Mouse (Mus musculus): ENCODE measurements around the gene Il16. TPM values are rescaled to one million over a fixed set of nuclear protein-coding genes. Genes with fewer than 3 reads are reported as not detected.

Gene Il16
- polyA plus RNA-seq, 1 experiment from 2014 or later: 0.93 TPM

DNA sequence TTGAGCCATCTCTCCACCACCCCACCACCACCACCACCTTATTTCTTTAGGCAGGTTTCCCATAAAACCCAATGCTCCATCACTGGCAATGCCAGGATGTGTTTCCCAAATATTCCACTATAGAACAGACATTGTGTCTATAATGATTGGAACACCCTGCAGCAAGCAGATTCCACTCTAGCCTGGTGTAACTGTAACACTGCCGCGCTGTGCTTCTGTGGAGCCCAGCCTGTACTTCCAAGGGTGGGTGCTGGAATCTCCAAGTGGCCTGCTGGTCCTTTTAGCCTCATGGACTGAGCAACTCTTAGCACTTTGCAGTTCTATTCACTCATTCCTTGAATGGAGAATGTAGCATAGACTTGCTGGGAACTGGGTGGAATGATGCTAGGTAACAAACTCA, 138.7 kb downstream of the Il16 start:
- Histone ChIP-seq H3K27ac (no peak overlapping the region), H3K4me3 (no peak overlapping the region), H3K4me2 (no peak overlapping the region), H3K4me1 (no peaks in the 10 kb centered on the region), H3K9ac (no peak overlapping the region), H3K36me3 (replicated peaks) (no peaks in the 10 kb centered on the region), H3K9me3 (no peaks in the 10 kb centered on the region), H3K27me3 (replicated peaks) (no peaks in the 10 kb centered on the region)
- 96% methylated on average over 2 of the region's 2 CpGs for WGBS
- ATAC-seq (replicated peaks): no peak

DNA sequence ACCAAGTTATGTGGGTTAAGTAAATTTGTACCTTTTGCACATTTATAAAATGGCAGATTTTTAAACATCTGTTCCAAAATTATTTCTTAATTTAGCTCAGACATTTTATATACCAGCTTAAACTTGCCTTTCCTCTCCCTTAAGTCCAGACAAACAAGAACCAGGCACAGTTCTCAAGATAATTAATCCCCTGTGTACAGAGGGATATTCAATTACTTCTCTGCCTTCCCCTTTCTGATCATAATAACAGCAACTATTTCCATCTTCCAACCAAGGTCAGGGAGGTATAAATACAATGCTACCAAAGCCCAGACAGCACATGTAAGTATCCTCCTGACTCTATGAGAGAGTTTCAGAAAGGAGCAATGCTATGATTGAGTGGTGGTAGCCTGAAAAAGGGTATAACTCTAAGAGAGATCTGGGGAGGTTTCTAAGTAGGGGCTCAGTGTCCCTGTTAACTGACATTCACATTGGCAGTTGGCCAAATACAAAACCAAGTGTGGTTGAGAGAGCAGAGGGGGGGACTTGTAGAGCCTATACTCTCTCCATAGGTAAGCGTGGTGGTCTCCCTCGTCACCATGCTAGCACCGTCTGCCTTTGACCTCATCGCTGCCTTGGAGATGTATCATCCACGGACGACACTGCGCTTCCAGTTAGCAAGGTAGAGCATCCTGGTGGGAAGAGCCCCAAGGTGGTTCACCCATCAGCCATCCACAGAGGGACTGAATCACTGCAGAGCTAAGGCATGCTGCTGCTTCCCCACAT, 141.2 kb downstream of the Il16 start:
- H3K4me2 ChIP-seq: no peak overlapping the region
- WGBS: 88% methylated on average over 7 of the region's 7 CpGs
- H3K4me1 ChIP-seq: no peaks in the 10 kb centered on the region
- no peak for ATAC-seq (replicated peaks)
- H3K9ac ChIP-seq: no peak overlapping the region
- H3K4me3 ChIP-seq: no peak overlapping the region
- no peaks in the 10 kb centered on the region for H3K36me3 ChIP-seq (replicated peaks)
- H3K27ac ChIP-seq: no peak overlapping the region
- no peaks in the 10 kb centered on the region for H3K9me3 ChIP-seq
- H3K27me3 ChIP-seq (replicated peaks): no peaks in the 10 kb centered on the region

DNA sequence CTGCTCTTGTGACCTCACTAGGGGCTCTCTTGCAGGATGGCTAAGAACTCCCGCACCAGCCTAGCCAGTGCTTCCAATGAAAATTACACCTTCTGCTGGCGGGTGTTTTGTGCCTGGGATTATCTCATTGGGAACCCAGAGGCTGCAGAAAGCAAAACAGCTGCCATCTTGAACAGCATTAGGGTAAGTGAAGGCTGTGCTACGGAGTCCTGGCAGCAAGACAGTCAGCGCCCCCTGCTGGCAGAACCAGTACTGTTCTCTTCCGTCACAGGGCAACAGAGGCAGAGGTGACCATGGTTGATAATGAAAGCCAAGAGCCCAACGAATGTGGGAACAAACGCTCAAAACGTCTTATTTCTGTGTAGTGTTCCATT, 145.6 kb downstream of the Il16 start:
- no peak for ATAC-seq (replicated peaks)
- WGBS: 59% methylated on average over 8 of the region's 8 CpGs
- Histone ChIP-seq H3K27me3 (replicated peaks) (no peaks in the 10 kb centered on the region), H3K4me1 (no peaks in the 10 kb centered on the region), H3K27ac (no peak overlapping the region), H3K36me3 (replicated peaks) (no peaks in the 10 kb centered on the region), H3K4me2 (no peak overlapping the region), H3K4me3 (no peak overlapping the region), H3K9ac (no peak overlapping the region), H3K9me3 (no peaks in the 10 kb centered on the region)

DNA sequence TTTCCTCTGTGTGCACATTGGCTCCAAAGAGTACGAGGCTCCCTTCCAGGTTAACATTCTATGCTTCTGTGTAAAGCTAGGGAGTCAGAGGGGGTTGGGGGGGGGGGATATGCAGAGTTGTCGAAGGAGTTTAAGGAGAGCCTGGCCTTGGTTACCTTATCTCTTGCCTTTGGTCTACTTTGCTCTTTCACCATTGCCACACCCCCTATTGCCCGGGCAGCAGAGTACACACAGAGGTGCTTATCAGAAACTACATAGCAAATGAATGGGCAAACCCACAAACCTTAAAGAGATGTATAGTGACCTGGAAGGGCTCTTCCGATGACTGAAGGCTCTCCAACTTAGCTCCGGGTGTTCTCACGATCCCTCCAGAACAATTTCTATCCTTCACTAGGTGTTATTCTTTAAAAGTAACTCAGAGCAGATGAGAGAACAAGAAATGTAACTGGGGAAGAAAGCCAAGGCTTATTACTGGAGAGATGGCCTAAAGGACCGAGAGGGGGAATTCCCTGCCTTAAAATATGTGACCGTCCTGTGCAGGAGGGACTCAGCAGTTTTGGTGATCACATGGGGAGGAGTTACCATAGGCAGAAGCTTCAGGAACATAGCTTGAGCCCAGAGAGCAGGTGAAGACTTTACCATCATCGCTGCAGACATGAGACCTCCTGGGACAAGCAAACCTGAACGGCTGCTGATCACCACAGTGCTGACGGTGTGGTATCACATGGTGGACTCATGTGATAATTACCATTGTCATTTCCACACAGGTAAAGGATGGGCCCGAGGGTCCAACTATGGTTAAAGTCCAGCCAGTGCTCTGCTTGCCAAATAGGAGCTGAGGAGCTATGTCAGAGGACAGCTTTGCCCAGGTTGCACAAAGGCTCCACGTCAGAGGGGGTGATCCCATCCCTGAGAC, 146.3 kb downstream of the Il16 start:
- Histone ChIP-seq H3K27ac (no peak overlapping the region), H3K27me3 (replicated peaks) (no peaks in the 10 kb centered on the region), H3K9ac (no peak overlapping the region), H3K4me1 (no peaks in the 10 kb centered on the region), H3K9me3 (no peaks in the 10 kb centered on the region), H3K4me2 (no peak overlapping the region), H3K4me3 (no peak overlapping the region), H3K36me3 (replicated peaks) (no peaks in the 10 kb centered on the region)
- WGBS: 91% methylated on average over 13 of the region's 13 CpGs
- no peak for ATAC-seq (replicated peaks)

DNA sequence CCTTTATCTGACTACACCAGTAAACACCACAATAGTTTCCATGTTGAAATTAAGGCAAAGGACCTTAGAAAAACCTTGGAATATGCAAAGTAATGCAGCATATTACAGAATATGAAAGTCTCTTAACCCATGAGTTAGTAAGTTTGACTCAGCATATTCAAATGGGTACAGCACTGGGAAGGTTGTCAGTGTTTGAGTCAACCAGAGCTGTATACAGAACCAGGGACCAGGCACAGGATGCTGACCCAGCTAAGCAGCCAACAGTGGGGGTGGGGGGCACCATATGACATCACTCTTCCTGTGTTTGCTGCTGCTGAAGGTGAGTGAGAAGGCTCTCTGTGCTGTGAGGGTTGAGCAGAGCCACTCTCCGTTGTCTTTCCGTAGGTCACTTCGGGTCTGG, 148.5 kb downstream of the Il16 start:
- Histone ChIP-seq H3K4me2 (no peak overlapping the region), H3K9ac (no peak overlapping the region), H3K27ac (no peak overlapping the region), H3K4me1 (no peaks in the 10 kb centered on the region), H3K27me3 (replicated peaks) (no peaks in the 10 kb centered on the region), H3K36me3 (replicated peaks) (no peaks in the 10 kb centered on the region), H3K9me3 (no peaks in the 10 kb centered on the region), H3K4me3 (no peak overlapping the region)
- 90% methylated on average over 3 of the region's 3 CpGs for WGBS
- ATAC-seq (replicated peaks): no peak

DNA sequence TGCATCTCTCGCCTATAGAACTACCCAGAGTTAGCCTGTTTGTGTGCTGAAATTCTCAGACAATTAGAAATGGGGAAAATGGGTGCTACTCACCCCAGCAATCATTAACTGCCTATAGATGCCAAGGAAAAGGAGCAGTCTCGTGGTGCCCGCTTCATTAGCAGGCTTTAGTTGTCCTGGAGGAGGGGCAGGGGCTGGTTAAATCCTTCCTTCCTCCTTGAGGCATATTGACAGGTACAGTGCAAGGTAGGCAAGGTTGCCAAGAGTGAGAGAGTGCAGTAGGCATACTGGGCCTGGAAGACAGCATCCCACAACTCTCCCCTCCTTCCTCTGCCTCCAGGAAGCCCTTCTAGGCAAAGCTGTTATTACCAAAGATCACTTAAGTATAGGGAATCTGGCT, 151.5 kb downstream of the Il16 start:
- ATAC-seq (replicated peaks): no peak
- Histone ChIP-seq H3K4me2 (no peak overlapping the region), H3K27me3 (replicated peaks) (no peaks in the 10 kb centered on the region), H3K27ac (no peak overlapping the region), H3K9ac (no peak overlapping the region), H3K4me3 (no peak overlapping the region), H3K4me1 (no peaks in the 10 kb centered on the region), H3K9me3 (no peaks in the 10 kb centered on the region), H3K36me3 (replicated peaks) (no peaks in the 10 kb centered on the region)
- 80% methylated on average over 3 of the region's 3 CpGs for WGBS

Other genes starting within 250 kb of the Il16 start
- 0.08 and 0.37 TPM in 2 replicates for gene Tmc3, start 160.8 kb downstream of the Il16 start, polyA plus RNA-seq (2015; fragmentation: Nextera tagmentation; extraction: Ambion mirVana)
- 5.9 TPM in 2 replicates for gene Stard5, start 113.8 kb downstream of the Il16 start, polyA plus RNA-seq (2015; fragmentation: Nextera tagmentation; extraction: Ambion mirVana)
- gene Cfap161, start 49.2 kb upstream of the Il16 start, polyA plus RNA-seq (2015; fragmentation: Nextera tagmentation; extraction: Ambion mirVana): 1.5 and 2.2 TPM in 2 replicates
- gene Tlnrd1, start 138.6 kb upstream of the Il16 start, polyA plus RNA-seq (2015; fragmentation: Nextera tagmentation; extraction: Ambion mirVana): 10.1 and 12.1 TPM in 2 replicates
- gene Mesd, start 138.7 kb upstream of the Il16 start, polyA plus RNA-seq (2015; fragmentation: Nextera tagmentation; extraction: Ambion mirVana): 64.7 and 67.1 TPM in 2 replicates

Measured in midbrain, embryonic 15.5 days (tissue).